Comparison of ENCODE assay signal across 7 mouse cellular contexts in the genomic region with DNA sequence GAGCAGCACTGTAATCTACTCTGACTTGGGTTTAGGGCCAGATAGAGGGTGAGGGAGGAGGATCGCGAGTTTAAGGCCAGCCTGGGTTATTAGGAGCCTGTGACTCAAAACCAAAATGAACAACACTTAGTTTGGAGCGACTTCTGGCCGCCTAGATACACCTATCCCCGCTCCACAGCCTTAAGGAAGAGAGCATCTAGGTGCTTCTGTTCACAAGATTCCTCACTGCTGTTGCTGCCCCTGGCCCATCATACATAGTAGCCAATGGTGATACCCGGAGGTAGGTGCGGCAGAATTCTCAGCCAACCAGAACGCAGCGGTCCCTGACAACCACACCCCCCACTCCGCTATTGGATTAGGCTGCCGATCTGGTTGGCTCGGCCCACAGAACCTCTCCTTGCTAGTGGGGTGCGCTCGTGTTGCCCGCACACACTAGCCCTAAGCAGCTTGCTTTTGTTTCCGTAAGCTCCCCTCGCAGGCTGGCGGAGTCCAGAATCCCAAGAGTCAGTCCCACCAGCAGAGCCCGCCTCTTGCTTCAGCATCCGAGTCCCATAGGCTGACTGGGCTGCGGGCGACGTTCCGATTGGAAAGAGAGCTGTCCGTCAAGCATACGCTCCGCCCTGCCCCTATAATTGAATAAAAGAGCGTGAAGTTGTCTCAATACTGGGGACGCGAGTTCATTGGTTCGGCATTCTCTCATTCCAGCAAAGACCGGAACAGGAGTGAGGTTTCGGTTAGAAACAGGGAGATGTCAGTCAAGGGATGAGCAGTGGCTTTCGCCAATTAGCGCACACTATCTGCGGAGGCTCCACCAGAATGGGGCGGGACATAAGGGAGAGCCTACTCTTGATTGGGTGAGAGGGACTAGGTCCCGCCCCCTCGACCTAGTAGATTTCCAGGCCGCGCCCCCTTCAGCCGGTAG. TPM values are rescaled to one million over a fixed set of nuclear protein-coding genes. Genes with fewer than 3 reads are reported as not detected.
DNase-seq lines count a peak whose midpoint lies in the region; ATAC-seq lines count a peak whose summit lies in the region.

A gene (plus strand): TSS at position 918 of the 922 bp plus-strand sequence.

- H3K9me3 ChIP-seq in intestine, embryonic 15.5 days = no peaks in the 10 kb centered on the region
- no peaks in the 10 kb centered on the region for H3K9me3 ChIP-seq in midbrain, embryonic 10.5 days (replicated peaks)

- DNase-seq in adrenal gland, adult 2 months = peak; percentile 99
- peak; percentile 95 for DNase-seq in embryo, embryonic 11.5 days (ENCODE audit: low read depth, low spot score)
- DNase-seq in gastrocnemius, postnatal 36 days = peak; percentile 94 to 99
- peak; percentile 99 to 100 for DNase-seq in left cerebral cortex, postnatal 25 days (ENCODE audit: low spot score in 2 of 2)
- peak; percentile 95 for DNase-seq in midbrain, embryonic 10.5 days (ENCODE audit: low spot score)
- DNase-seq in right cerebral cortex, postnatal 4 days = peak; percentile 93

- ATAC-seq in intestine, embryonic 15.5 days = peak; percentile 99

- under 1% methylated on average over 42 of the region's 42 CpGs for WGBS in intestine, embryonic 15.5 days
- WGBS in midbrain, embryonic 10.5 days = under 1% methylated on average over 42 of the region's 42 CpGs

- H3K4me2 ChIP-seq in intestine, embryonic 15.5 days (replicated peaks) = peak within 1 kb of the TSS; percentile 93

- no peaks in the 10 kb centered on the region for H3K27me3 ChIP-seq in intestine, embryonic 15.5 days (replicated peaks)
- no peaks in the 10 kb centered on the region for H3K27me3 ChIP-seq in midbrain, embryonic 10.5 days (ENCODE audit: low read depth, poor library complexity, severe bottlenecking)

- H3K9ac ChIP-seq in intestine, embryonic 15.5 days = peak within 1 kb of the TSS; percentile 68

- intact Hi-C loops in gastrocnemius, postnatal 36 days (cut with DNase I) = loop anchor here (5.0 kb wide), 1 partner anchor 1573 kb away; no protein-coding TSS in a partner anchor
- intact Hi-C loops in left cerebral cortex, postnatal 25 days (cut with DNase I) = loop anchor here (5.0 to 10.0 kb wide), 4 partner anchors 53 to 1760 kb away; a partner anchor contains a TSS

- H3K4me3 ChIP-seq in intestine, embryonic 15.5 days (replicated peaks) = peak within 1 kb of the TSS; percentile 69
- peak within 1 kb of the TSS; percentile 80 for H3K4me3 ChIP-seq in midbrain, embryonic 10.5 days

- peak within 1 kb of the TSS; percentile 98 for H3K27ac ChIP-seq in intestine, embryonic 15.5 days
- peak within 1 kb of the TSS; percentile 94 for H3K27ac ChIP-seq in midbrain, embryonic 10.5 days (replicated peaks)

- H3K36me3 ChIP-seq in intestine, embryonic 15.5 days = peaks cover 5% of the 10 kb centered on the region
- peaks cover 24% of the 10 kb centered on the region for H3K36me3 ChIP-seq in midbrain, embryonic 10.5 days

- H3K4me1 ChIP-seq in intestine, embryonic 15.5 days (replicated peaks) = peaks cover 9% of the 10 kb centered on the region; the same call in 1 of the 2 replicates
- peaks cover 21% of the 10 kb centered on the region for H3K4me1 ChIP-seq in midbrain, embryonic 10.5 days

RNA-seq across cellular contexts. Expression of the gene that starts here (rescaled TPM):
- 10 to 100 TPM; 19.7 to 20.1 TPM for total RNA-seq in adrenal gland, adult 2 months (2021)
- polyA plus RNA-seq in adrenal gland, adult 2 months (2012; rRNA removed) = 8.3 and 15.3 TPM in 2 replicates
- 1 to 10 TPM; 2.4 to 3.3 TPM for total RNA-seq in gastrocnemius, postnatal 36 days (2021)
- polyA plus RNA-seq in intestine, embryonic 15.5 days (2015; fragmentation: Nextera tagmentation; extraction: Ambion mirVana) = 6.0 TPM in 2 replicates
- 10 to 100 TPM; 23.7 to 26.0 TPM for total RNA-seq in left cerebral cortex, postnatal 25 days (2021)
- 8.0 and 10.9 TPM in 2 replicates for polyA plus RNA-seq in midbrain, embryonic 10.5 days (2016; fragmentation: Nextera tagmentation; extraction: Ambion mirVana)

Comparison
In these comparisons a context has a peak if more than half of its experiments do, and no peak if none do; other contexts are left out.
1. Peak in every context shown above with its lines: DNase-seq, ATAC-seq, H3K4me3 ChIP-seq and H3K27ac ChIP-seq.
2. RNA of the gene that starts here (total RNA-seq): 23.7 to 26.0 TPM in left cerebral cortex, postnatal 25 days and 19.7 to 20.1 TPM in adrenal gland, adult 2 months; 2.4 to 3.3 TPM in gastrocnemius, postnatal 36 days; every median in the first group is over 4 times any median in the second.